Mouse (Mus musculus) splenic B cell, adult 2 months (primary cell): ENCODE measurements around the gene Gm21663.
"Not testable (repeated sequence)": the region's sequence is repeated elsewhere in the genome, so short reads cannot be mapped to it uniquely, and the experiment has no call there.

ENCODE experiments used
- DNase-seq: peaks from one replicate; pipeline ENCODE4 v3.0.0-alpha.2; 2011; ENCODE audit warnings: low read depth, low spot score
- H3K27me3 ChIP-seq: 2 replicates; pipeline ENCODE4 v1.6.1; 2012; ENCODE audit warnings: mild to moderate bottlenecking, low read length, moderate library complexity, mixed read lengths; ENCODE audit not compliant: control insufficient read depth, poor library complexity, insufficient read depth, severe bottlenecking
- H3K36me3 ChIP-seq: 2 replicates; pipeline ENCODE4 v1.6.1; 2012; ENCODE audit warnings: mild to moderate bottlenecking, low read length, moderate library complexity, mixed read lengths; ENCODE audit not compliant: control insufficient read depth, poor library complexity, insufficient read depth, severe bottlenecking

The Gm21663 gene

DNA sequence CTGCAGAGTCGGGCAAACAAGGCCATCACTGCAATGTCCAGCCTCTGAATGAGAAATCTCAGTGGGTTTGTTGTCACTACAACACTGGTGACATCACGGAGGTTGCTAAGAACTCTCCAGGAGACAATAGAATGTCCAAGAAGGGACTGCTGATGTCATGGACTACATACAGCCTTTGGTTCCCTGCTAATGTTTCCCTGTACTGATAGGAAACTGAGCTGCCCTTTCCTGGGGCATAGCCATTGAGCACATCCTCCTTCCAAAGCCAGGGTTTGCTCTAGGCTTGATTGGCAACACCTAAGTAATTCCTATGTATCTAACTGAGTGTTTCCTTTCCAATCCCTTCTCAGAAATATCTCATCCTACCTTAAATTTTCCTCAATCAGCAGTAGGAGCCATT is at the start of gene Gm21663:
TSS of gene Gm21663 (minus strand) at position 101 of the 400 bp plus-strand sequence.
- not testable (repeated sequence) for DNase-seq, H3K27me3 ChIP-seq, H3K36me3 ChIP-seq

DNA sequence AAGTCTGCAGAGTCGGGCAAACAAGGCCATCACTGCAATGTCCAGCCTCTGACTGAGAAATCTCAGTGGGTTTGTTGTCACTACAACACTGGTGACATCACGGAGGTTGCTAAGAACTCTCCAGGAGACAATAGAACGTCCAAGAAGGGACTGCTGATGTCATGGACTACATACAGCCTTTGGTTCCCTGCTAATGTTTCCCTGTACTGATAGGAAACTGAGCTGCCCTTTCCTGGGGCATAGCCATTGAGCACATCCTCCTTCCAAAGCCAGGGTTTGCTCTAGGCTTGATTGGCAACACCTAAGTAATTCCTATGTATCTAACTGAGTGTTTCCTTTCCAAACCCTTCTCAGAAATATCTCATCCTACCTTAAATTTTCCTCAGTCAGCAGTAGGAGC is 46.4 kb upstream of the Gm21663 start, which contains the start of gene Gm21698:
TSS of gene Gm21698 (minus strand) at position 101 of the 400 bp plus-strand sequence.
- DNase-seq, H3K27me3 ChIP-seq, H3K36me3 ChIP-seq: not testable (repeated sequence)

GRCm38 (mm10) chr5:25972563-25972962 is 30.4 kb upstream of the Gm21663 start, which contains the start of gene Gm21680:
Gene Gm21680 (minus strand): TSS chr5:25972663.
- H3K27me3 ChIP-seq, DNase-seq, H3K36me3 ChIP-seq: not testable (repeated sequence)

GRCm38 (mm10) chr5:25957050-25957449 is 14.9 kb upstream of the Gm21663 start:
- not testable (repeated sequence) for H3K27me3 ChIP-seq, DNase-seq, H3K36me3 ChIP-seq

- not testable (repeated sequence) for H3K27me3 ChIP-seq, DNase-seq, H3K36me3 ChIP-seq
Measured at GRCm38 (mm10) chr5:25956611-25957010, 14.4 kb upstream of the Gm21663 start.

- not testable (repeated sequence) for H3K27me3 ChIP-seq, H3K36me3 ChIP-seq, DNase-seq
Measured at GRCm38 (mm10) chr5:25954317-25954716, 12.1 kb upstream of the Gm21663 start, which contains the start of gene Gm21671. Gene Gm21671 (minus strand): TSS chr5:25954417.

- not testable (repeated sequence) for H3K27me3 ChIP-seq, DNase-seq, H3K36me3 ChIP-seq
Measured at GRCm38 (mm10) chr5:25945391-25945790, 3.2 kb upstream of the Gm21663 start.

GRCm38 (mm10) chr5:25891321-25891720 is 50.9 kb downstream of the Gm21663 start:
- Histone ChIP-seq H3K36me3 (no peaks in the 10 kb centered on the region), H3K27me3 (no peaks in the 10 kb centered on the region)
- DNase-seq: no peak

- Histone ChIP-seq H3K36me3 (no peaks in the 10 kb centered on the region), H3K27me3 (no peaks in the 10 kb centered on the region)
- DNase-seq: no peak
Measured at GRCm38 (mm10) chr5:25889746-25890382, 52.3 kb downstream of the Gm21663 start.

GRCm38 (mm10) chr5:25886708-25887107 is 55.5 kb downstream of the Gm21663 start:
- H3K36me3 ChIP-seq: no peaks in the 10 kb centered on the region
- H3K27me3 ChIP-seq: no peaks in the 10 kb centered on the region
- DNase-seq: no peak
